Mouse (Mus musculus) frontal cortex, postnatal 14 days (tissue): ENCODE measurements at regions not wholly inside any gene's neighbourhood (a gene's known extent, or its start where the extent isn't known, plus 50 kb on each side); places are given as distances from the start of the nearest gene placed in this dataset.

ENCODE experiments used
- DNase-seq, 2 experiments: peaks; one replicate each; pipeline ENCODE4 v3.0.0; 2022; ENCODE audit warnings: low spot score in 2 of 2

DNA sequence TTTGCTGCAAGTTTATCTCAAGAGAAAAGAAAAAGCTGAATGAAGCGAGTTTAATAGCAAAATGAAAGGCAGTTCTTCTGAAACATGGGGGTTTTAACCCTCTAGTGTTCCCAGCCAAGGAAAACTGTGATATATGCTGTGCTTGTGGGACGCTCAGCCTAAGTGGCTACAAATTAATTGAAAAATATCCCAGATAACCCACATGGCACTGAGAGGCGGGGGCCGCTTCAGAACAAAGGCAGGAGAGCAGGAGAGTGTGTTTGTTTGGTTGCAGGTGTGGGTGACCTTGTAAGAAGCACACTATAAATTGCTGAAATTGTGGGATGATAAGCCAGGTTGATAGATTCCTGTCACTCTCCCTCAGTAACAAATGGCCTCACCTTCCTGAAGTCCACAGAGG, 154.7 kb upstream of the Mpped2 start:
- DNase-seq, result no peak

DNA sequence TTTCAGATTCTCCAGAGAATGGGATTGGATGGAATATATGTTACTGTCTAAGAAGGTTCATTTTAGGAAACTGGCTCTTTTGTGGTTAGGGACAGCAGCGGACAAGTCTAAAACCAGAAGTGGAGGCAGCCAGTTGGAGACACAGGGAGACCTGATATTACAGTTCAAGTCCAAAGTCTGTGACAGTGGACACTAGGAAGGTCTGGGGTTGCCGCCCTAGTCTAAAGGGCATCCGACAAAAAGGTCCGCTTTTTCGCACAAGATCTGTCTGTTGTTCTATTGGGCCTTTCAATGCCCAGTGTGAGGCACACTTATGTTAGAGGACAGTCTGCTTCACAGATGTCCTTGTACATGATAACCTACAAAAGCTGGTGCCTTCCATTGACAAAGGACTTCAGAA, 152.9 kb upstream of the Mpped2 start:
- DNase-seq, result no peak

DNA sequence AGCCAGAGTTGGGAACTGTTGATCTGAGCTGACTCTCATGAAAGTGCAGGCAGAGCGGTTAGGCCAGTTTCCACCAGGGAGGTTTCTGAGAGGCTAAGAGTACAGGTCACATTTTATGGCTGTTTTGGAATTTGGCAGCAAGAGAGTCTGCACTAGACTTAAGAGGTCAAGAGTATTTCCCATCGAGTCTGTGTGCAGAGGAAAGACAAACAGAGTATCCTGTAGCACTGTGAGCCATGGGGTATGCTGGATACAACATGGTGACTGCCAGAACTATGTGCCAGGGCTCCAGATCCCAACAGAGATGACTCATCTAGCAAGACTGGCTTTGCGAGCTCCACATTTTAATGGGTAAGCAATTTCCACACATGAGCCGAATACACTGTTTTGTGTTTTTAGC, 146.0 kb upstream of the Mpped2 start:
- no peak for DNase-seq

DNA sequence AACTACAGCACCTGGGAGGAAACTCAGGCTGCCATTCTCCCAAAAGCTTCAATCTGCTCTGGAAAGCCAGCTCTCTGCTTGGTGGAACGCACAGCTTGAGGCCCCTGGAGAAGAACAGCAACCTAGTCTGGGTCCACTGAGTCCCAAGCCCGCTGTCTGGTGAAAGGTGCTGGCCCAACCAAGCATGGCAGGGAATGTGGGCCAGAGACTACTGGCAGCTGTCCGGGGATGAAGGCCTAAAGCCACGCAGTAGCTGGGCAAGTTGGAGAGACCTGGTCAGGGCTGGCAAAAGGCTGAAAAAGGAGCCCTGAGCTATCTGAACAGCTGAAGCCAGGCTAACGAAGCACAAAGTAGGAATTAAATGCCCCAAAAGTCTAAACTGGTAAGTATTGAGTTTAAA, 139.4 kb upstream of the Mpped2 start:
- no peak for DNase-seq

DNA sequence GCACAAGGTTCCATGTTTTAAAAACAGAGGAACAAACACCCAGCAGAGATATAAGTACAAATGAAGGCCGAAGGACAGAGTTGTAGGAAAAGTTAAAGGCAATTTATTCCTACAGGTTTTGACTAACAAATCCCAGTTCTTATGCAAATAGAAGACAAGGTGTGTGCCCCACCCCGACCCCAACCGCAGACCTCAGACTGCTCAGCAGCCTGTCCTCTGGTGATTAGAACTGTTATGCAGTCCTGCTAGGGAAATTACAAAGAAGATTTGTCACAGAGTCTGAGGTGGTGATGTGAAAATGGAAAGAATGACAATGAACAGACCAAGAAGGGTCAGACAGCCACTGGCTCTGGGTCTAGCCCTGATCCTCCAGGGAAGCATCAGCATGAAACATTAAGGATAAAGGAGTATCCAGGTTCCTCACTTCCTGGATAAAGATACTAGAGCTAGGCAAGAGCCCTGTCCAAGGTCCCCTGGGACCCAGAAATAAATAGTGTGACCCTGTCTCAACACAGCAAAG, 131.4 kb upstream of the Mpped2 start:
- no peak for DNase-seq

DNA sequence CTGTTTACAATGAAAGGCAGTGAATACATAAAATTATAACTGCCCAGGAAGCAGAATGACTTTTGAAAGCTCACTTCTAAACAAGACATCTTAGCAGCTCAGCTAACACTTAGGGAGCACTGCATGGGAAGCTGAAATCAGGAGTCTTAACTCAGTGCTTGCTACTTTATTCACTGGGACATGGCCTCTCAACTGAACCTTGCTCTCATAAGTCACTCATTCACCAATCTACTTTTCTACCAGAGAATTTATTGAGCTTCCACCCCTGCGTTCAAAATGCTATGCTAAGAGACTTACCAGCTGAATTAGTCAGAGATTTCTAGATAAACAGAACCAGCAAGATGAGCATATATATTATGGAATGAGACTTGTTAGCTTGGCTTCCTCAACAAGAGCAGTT, 122.8 kb upstream of the Mpped2 start:
- no peak for DNase-seq

DNA sequence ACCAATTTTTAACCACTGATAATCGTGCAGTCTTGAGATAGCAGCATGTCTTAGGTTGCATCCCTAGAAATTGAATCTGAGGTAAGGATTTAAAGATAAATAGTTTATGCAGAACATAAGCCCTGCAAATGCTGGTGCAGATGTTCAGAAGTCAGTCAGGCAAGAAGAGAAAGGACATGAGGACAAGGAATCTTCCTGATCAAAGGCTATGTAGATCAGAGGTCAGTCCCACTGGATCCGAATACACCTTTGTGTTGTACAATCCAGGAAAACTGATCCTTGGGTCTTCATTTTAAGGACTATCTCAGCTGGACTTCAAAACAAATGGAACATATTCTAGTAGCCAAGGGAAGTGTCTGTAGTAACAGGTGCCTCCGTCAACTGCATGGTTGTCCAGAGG, 121.7 kb upstream of the Mpped2 start:
- DNase-seq, result no peak

DNA sequence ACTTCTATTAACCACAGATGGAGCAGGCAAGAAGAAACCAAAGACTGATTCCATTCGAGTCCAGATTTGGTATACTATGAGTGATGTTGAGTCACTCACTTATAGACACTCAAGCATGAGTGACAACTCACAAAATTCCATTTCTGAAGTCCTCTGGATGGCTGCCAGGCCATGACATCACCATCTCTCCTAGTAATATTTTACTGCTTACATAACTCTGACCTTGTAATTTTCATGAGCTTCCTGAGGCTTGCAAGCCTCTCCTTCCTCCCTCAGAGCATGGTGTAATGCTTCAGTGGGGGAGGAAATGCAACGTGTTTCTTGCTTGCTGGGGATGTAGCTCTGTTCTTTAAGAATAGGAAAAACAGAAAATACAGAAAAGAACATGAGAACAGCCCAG, 121.2 kb upstream of the Mpped2 start:
- no peak for DNase-seq

DNA sequence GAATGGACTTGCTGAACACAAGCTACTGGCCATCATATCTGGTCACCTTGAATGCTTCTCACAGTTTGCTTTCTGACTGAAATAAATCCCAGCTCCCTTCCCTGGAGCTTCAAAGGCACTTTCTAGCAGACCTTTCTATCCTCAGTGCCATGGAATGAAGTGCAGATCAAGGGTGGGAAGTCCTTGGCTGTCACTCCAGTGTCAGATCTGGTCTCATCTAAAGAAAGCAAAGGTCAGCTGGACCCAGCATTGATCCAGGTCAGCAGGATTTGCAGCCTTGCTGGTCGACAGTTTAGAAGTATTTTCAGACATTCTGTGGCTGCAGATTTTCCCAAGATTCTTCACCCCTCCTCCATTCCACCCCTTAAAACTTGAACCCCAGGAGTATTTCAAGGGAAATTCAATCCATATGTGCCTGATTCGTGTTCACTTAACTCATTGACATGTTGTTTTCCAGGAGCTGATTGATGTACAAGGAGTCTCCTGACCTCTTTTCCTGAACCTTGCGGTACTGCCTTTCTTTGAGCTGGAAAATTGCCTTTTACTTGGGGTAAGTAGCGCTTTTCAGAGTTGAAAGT, 116.2 kb upstream of the Mpped2 start:
- DNase-seq, result no peak

DNA sequence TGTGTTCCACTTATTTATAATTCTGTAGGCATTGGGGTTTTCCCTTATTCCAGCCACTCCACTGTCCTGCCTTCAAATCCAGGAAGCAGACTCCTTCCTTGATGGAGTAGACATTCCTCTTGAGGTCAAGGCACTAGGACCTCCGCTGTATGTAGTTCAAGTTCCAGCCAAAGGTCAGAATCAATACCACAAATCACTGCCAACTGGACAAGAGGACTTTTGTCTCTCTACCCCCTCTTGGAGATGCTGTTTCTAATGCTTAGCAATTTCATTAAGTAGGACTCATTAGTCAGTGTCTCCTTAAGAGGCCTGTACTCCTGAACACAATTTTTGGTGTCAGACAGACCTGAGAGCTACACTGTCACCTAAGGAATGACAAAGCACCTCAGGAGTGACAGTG, 115.0 kb upstream of the Mpped2 start:
- no peak for DNase-seq

DNA sequence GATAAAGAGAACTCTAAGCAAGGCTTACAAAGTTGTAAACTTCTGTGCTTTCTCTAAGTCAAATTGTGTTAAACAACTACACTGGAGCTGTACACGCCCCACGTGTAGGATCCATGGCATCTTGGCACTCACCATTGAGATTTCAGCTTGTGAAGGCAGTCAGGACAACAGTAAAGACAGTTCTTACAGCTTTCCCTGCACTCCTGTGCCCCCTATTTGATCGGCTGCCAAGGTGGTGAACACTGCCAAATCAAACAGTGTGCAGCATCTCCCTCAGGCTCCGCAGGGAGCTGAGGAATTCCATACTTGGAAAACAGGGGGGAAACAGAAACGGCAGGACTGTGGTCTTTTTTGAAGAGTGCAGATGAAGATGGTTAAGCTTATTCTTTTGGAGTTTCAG, 112.4 kb upstream of the Mpped2 start:
- DNase-seq, result peak in 1 of 2 experiments; percentile 6

DNA sequence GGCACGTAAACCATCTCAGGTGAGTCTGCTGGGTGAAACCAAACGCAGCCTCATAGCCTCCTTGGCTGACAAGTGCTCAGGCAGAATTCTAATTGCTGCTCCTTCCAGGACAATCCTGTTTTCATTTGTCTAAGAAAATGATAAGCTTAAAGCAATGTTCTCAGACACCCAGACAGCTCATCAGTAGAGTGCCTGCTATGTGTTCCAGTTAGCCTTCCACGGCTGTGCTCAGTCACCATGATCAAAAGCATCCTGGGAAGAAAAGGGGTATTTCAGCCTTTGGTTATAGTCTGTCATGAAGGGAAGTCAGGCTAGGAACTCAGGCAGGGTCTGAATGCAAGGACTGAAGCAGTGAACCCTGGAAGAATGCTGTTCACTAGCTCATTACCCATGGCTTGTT, 71.8 kb upstream of the Mpped2 start:
- DNase-seq, result no peak

DNA sequence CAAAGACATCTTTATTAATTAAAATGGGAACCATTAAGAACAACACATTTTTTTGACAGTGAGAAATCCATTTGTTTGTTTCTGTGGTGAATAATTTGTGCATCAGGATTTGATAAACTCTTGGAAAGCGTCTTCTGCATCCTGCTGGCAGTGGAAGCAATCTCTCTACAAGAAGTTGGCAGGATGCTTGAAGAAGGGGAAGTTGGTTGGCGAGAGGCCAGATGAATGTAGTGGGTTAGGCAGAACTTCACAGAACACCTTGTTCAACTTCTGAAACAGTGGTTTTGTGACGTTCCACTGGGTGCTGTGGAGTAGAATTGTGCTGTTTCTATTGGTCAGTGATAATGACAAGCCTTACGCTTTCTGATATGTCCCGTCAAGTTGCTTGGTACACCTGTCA, 70.7 kb upstream of the Mpped2 start:
- no peak for DNase-seq

DNA sequence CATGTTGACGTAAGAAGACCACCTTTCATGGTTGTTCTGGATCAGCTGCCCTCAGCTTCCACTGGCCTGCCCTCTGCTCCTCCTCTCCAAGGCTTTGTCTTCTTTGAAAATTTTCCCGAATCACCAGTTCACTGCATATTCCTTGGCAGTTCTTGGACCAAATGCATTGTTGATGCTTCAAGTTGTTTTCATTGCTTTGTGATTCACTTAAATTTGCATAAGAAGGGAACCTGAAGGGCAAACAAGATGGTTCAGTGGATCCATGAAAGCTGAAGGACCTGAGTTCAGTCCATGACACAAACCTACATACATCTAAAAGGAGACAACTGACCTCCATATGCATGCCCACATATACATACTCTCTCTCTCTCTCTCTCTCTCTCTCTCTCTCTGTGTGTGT, 69.4 kb upstream of the Mpped2 start:
- DNase-seq, result no peak

DNA sequence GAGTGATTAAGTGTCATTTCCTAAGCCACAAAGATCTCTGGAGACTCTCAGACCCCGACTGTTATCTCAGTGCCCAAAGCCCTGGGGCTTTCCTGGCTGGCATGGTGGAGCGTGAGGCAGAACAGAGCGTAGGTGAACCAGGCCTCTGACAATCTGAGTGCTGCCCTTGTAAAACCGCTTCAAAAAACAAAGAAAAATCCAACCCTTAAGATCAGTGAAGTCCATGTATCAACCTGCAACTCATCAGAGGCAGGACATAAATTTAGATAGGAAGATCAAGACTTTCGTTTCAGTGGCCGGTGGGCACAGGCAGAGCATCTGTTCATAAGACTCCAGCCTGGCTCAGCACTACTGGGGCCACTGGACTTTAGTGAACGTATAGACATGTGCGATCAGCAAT, 61.1 kb upstream of the Mpped2 start:
- no peak for DNase-seq
